Mouse (Mus musculus) lung, postnatal 0 days (tissue): ENCODE measurements at regions not wholly inside any gene's neighbourhood (a gene's known extent, or its start where the extent isn't known, plus 50 kb on each side); places are given as distances from the start of the nearest gene placed in this dataset.

Source experiments
- ATAC-seq: fragments of 200-750 bp; cut with Nextera tagmentation; 2 replicates; pipeline ENCODE4 v1.8.0; 2017; ENCODE audit warnings: moderate library complexity
- DNase-seq: peaks from one replicate; pipeline ENCODE4 v3.0.0-alpha.2; 2016; ENCODE audit warnings: low spot score
- H3K27ac ChIP-seq: fragments of 300-500 bp; sonication (generic); 2 replicates; pipeline ENCODE4 v1.5.1; 2014; ENCODE audit warnings: antibody characterized with exemption, mild to moderate bottlenecking, low read length, mixed read lengths
- H3K27me3 ChIP-seq: fragments of 300-500 bp; sonication (generic); replicated peaks from 2 replicates; pipeline ENCODE4 v1.6.1; 2014; ENCODE audit warnings: low read length, mixed read lengths; ENCODE audit not compliant: insufficient read depth
- H3K36me3 ChIP-seq: fragments of 300-500 bp; sonication (generic); 2 replicates; pipeline ENCODE4 v1.6.1; 2014; ENCODE audit warnings: low read length, mixed read lengths; ENCODE audit not compliant: insufficient read depth
- H3K4me1 ChIP-seq: fragments of 300-500 bp; sonication (generic); 2 replicates; pipeline ENCODE4 v1.6.1; 2014; ENCODE audit warnings: antibody characterized with exemption, low read depth, low read length, mixed read lengths; ENCODE audit not compliant: insufficient read depth
- H3K4me2 ChIP-seq: fragments of 300-500 bp; sonication (generic); replicated peaks from 2 replicates; pipeline ENCODE4 v1.6.1; 2014; ENCODE audit warnings: low read depth, mild to moderate bottlenecking, low read length, moderate library complexity, mixed read lengths
- H3K4me3 ChIP-seq: fragments of 300-500 bp; sonication (generic); 2 replicates; pipeline ENCODE4 v1.5.1; 2014; ENCODE audit warnings: low read depth, low read length
- H3K9ac ChIP-seq: fragments of 300-500 bp; sonication (generic); replicated peaks from 2 replicates; pipeline ENCODE4 v1.6.1; 2014; ENCODE audit warnings: low read depth, mild to moderate bottlenecking
- H3K9me3 ChIP-seq: fragments of 300-500 bp; sonication (generic); 2 replicates; pipeline ENCODE4 v1.6.1; 2016; ENCODE audit warnings: low read length, mixed read lengths
- CTCF ChIP-seq: IDR thresholded peaks from 2 replicates; pipeline ENCODE4 v1.5.1; 2016; ENCODE audit warnings: antibody characterized with exemption, mild to moderate bottlenecking
- EP300 ChIP-seq: IDR thresholded peaks from 2 replicates; pipeline ENCODE4 v1.6.1; 2016; ENCODE audit warnings: antibody characterized with exemption, mild to moderate bottlenecking, control low read depth
- WGBS: fragments of 180-500 bp; shearing (Covaris S2); extraction: QIAGEN DNeasy Blood & Tissue Kit; methylation state at CpG from one replicate; pipeline ENCODE4 v1.1.7; 2014; 5-methylcytosine and 5-hydroxymethylcytosine counted together

DNA sequence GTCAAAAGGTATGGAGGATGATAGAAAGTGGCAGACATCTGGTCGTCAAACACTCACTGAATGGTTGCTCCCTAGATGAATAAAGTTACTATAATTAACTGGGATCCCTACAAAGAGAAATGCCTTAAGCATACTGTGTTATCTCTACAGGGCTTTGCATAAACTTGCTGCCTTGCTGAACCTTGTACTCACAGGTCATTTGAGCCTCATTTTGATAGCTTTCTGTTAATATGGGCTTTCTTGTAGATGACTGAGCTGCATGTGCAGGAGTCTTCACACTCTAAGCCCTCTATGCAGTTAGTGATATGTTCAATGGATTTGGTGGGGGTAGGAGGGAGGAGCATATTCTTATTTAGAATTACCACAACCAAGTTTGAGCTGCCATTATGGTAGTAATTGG, 127.8 kb upstream of the Sdr16c6 start:
- Histone ChIP-seq H3K9me3 (no peaks in the 10 kb centered on the region), H3K4me1 (no peaks in the 10 kb centered on the region), H3K36me3 (no peaks in the 10 kb centered on the region), H3K4me2 (no peak overlapping the region), H3K9ac (no peak overlapping the region), H3K4me3 (no peak overlapping the region), H3K27me3 (no peaks in the 10 kb centered on the region), H3K27ac (no peak overlapping the region)
- TF ChIP-seq CTCF (no peak), EP300 (no peak)
- no peak for DNase-seq
- 56% methylated on average over 1 of the region's 1 CpGs for WGBS
- no peak for ATAC-seq

- no peak overlapping the region for H3K4me3 ChIP-seq
- no peaks in the 10 kb centered on the region for H3K36me3 ChIP-seq
- H3K4me1 ChIP-seq = no peaks in the 10 kb centered on the region
- no peak overlapping the region for H3K4me2 ChIP-seq
- TF ChIP-seq CTCF (no peak), EP300 (no peak)
- ATAC-seq = no peak
- no peaks in the 10 kb centered on the region for H3K27me3 ChIP-seq
- H3K9me3 ChIP-seq = no peaks in the 10 kb centered on the region
- 62% methylated on average over 2 of the region's 2 CpGs for WGBS
- H3K9ac ChIP-seq = no peak overlapping the region
- H3K27ac ChIP-seq = no peak overlapping the region
- no peak for DNase-seq
These were observed 122.0 kb upstream of the Sdr16c6 start for GRCm38 (mm10) chr4:4199309-4199708.

GRCm38 (mm10) chr4:4195834-4196233, 118.5 kb upstream of the Sdr16c6 start:
- Histone ChIP-seq H3K9ac (no peak overlapping the region), H3K4me1 (no peaks in the 10 kb centered on the region), H3K27me3 (no peaks in the 10 kb centered on the region), H3K27ac (no peak overlapping the region), H3K4me3 (no peak overlapping the region), H3K36me3 (no peaks in the 10 kb centered on the region), H3K9me3 (no peaks in the 10 kb centered on the region), H3K4me2 (no peak overlapping the region)
- TF ChIP-seq CTCF = no peak
- TF ChIP-seq EP300 = no peak
- ATAC-seq (no peak), DNase-seq (peak; percentile 18)
- WGBS = 40% methylated on average over 2 of the region's 2 CpGs

DNA sequence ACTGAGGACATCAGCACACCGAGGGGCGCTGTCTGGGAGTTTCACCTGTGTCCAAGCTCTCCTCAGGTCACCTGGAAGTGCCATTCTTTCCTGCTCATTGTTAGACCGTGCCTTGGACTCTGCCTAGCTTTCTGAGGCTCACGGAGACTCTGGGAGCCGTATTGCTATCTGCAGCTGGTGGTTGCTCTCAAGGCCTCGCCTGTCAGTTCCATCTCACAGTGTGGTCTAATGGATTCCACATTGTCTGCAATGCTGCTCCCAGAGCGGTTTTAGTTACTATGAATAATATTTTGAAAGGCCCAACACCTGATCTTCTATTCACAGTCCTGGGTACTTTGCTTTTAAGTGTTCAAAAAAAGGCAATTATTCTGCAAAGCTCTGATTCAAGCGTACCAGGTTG, 117.9 kb upstream of the Sdr16c6 start:
- TF ChIP-seq EP300 = no peak
- TF ChIP-seq CTCF = no peak
- 63% methylated on average over 8 of the region's 8 CpGs for WGBS
- ATAC-seq = no peak

More for the DNA sequence above, 117.9 kb upstream of the Sdr16c6 start:
- H3K4me3 ChIP-seq = no peak overlapping the region
- H3K9me3 ChIP-seq = no peaks in the 10 kb centered on the region
- H3K27ac ChIP-seq = no peak overlapping the region
- no peak overlapping the region for H3K9ac ChIP-seq
- no peaks in the 10 kb centered on the region for H3K4me1 ChIP-seq
- no peaks in the 10 kb centered on the region for H3K27me3 ChIP-seq
- no peak overlapping the region for H3K4me2 ChIP-seq
- H3K36me3 ChIP-seq = no peaks in the 10 kb centered on the region
- no peak for DNase-seq
